Mouse (Mus musculus) intestine, embryonic 16.5 days (tissue): ENCODE results near the gene Rnase4. TPM values are rescaled to one million over a fixed set of nuclear protein-coding genes. Genes with fewer than 3 reads are reported as not detected.

Experiments used
- ATAC-seq: fragments of 200-750 bp; cut with Nextera tagmentation; 2 replicates; pipeline ENCODE4 v1.8.0; 2017; ENCODE audit warnings: moderate TSS enrichment, moderate library complexity
- H3K27ac ChIP-seq: fragments of 300-500 bp; sonication (generic); 2 replicates; pipeline ENCODE4 v1.5.1; 2014; ENCODE audit warnings: mild to moderate bottlenecking, low read length
- H3K27me3 ChIP-seq: fragments of 300-500 bp; sonication (generic); replicated peaks from 2 replicates; pipeline ENCODE4 v1.6.1; 2014; ENCODE audit warnings: low read length, control low read depth, mixed read lengths; ENCODE audit not compliant: control insufficient read depth, insufficient read depth
- H3K36me3 ChIP-seq: fragments of 300-500 bp; sonication (generic); 2 replicates; pipeline ENCODE4 v1.6.1; 2014; ENCODE audit warnings: low read length, control low read depth; ENCODE audit not compliant: control insufficient read depth, insufficient read depth
- H3K4me1 ChIP-seq: fragments of 300-500 bp; sonication (generic); 2 replicates; pipeline ENCODE4 v1.6.1; 2014; ENCODE audit warnings: low read length, control low read depth, mixed read lengths; ENCODE audit not compliant: control insufficient read depth, insufficient read depth
- H3K4me2 ChIP-seq: fragments of 300-500 bp; sonication (generic); 2 replicates; pipeline ENCODE4 v1.6.1; 2014; ENCODE audit warnings: low read depth, low read length, control low read depth
- H3K4me3 ChIP-seq: fragments of 300-500 bp; sonication (generic); 2 replicates; pipeline ENCODE4 v1.5.1; 2014; ENCODE audit warnings: mild to moderate bottlenecking, low read length
- H3K9ac ChIP-seq: fragments of 300-500 bp; sonication (generic); 2 replicates; pipeline ENCODE4 v1.6.1; 2014; ENCODE audit warnings: low read depth, low read length
- H3K9me3 ChIP-seq: fragments of 300-500 bp; sonication (generic); 2 replicates; pipeline ENCODE4 v1.6.1; 2016; ENCODE audit warnings: low read length, control low read depth; ENCODE audit not compliant: control insufficient read depth
- WGBS: fragments of 180-500 bp; shearing (Covaris S2); extraction: QIAGEN DNeasy Blood & Tissue Kit; methylation state at CpG from one replicate; pipeline ENCODE4 v1.1.7; 2014; 5-methylcytosine and 5-hydroxymethylcytosine counted together
- polyA plus RNA-seq: library from polyadenylated mRNA; unstranded; fragments of >200 nt; fragmentation: Nextera tagmentation; extraction: Ambion mirVana; gene quantifications from 2 replicates; pipeline ENCODE4 v1.2.1, GENCODE M21; 2015

Gene Rnase4
- polyA plus RNA-seq, 1 experiment from 2014 or later: 288 TPM

- ATAC-seq: no peak
- 59% methylated on average over 3 of the region's 3 CpGs for WGBS
- H3K36me3 ChIP-seq: no peaks in the 10 kb centered on the region
Measured at GRCm38 (mm10) chr14:51111966-51112365, 21.1 kb downstream of the Rnase4 start.

GRCm38 (mm10) chr14:51113476-51113875 is 22.6 kb downstream of the Rnase4 start:
- no peak overlapping the region for H3K9ac ChIP-seq
- H3K4me2 ChIP-seq: no peak overlapping the region
- no peaks in the 10 kb centered on the region for H3K27me3 ChIP-seq
- H3K36me3 ChIP-seq: no peaks in the 10 kb centered on the region
- H3K4me1 ChIP-seq: no peaks in the 10 kb centered on the region
- H3K9me3 ChIP-seq: no peaks in the 10 kb centered on the region
- H3K27ac ChIP-seq: no peak overlapping the region
- H3K4me3 ChIP-seq: no peak overlapping the region
- 47% methylated on average over 9 of the region's 9 CpGs for WGBS
- no peak for ATAC-seq

More at GRCm38 (mm10) chr14:51111966-51112365, 21.1 kb downstream of the Rnase4 start:
- Histone ChIP-seq H3K27ac (no peak overlapping the region), H3K4me2 (no peak overlapping the region), H3K9me3 (no peaks in the 10 kb centered on the region), H3K4me3 (no peak overlapping the region), H3K4me1 (no peaks in the 10 kb centered on the region), H3K27me3 (no peaks in the 10 kb centered on the region), H3K9ac (no peak overlapping the region)

GRCm38 (mm10) chr14:51113916-51114560 is 23.2 kb downstream of the Rnase4 start, which contains the start of gene Eddm3b:
Eddm3b (plus strand) TSS chr14:51114426.
- Histone ChIP-seq H3K9ac (no peak within 1 kb of the TSS), H3K27ac (no peak within 1 kb of the TSS), H3K9me3 (no peaks in the 10 kb centered on the region), H3K27me3 (no peaks in the 10 kb centered on the region), H3K4me1 (no peaks in the 10 kb centered on the region), H3K4me2 (no peak within 1 kb of the TSS), H3K4me3 (no peak within 1 kb of the TSS), H3K36me3 (no peaks in the 10 kb centered on the region)
- 58% methylated on average over 12 of the region's 12 CpGs for WGBS
- no peak for ATAC-seq

- Histone ChIP-seq H3K27ac (no peak overlapping the region), H3K4me3 (no peak overlapping the region), H3K4me2 (no peak overlapping the region), H3K36me3 (no peaks in the 10 kb centered on the region), H3K9ac (no peak overlapping the region), H3K4me1 (no peaks in the 10 kb centered on the region), H3K9me3 (no peaks in the 10 kb centered on the region), H3K27me3 (no peaks in the 10 kb centered on the region)
- 87% methylated on average over 6 of the region's 6 CpGs for WGBS
- ATAC-seq: no peak
Measured at GRCm38 (mm10) chr14:51125684-51126083, 34.8 kb downstream of the Rnase4 start.

- no peaks in the 10 kb centered on the region for H3K36me3 ChIP-seq
- no peaks in the 10 kb centered on the region for H3K27me3 ChIP-seq
- 51% methylated on average over 2 of the region's 2 CpGs for WGBS
- no peak overlapping the region for H3K9ac ChIP-seq
- H3K4me3 ChIP-seq: no peak overlapping the region
- H3K9me3 ChIP-seq: no peaks in the 10 kb centered on the region
- peak; percentile 76 for ATAC-seq
- H3K27ac ChIP-seq: no peak overlapping the region
- no peaks in the 10 kb centered on the region for H3K4me1 ChIP-seq
- H3K4me2 ChIP-seq: no peak overlapping the region
Measured at GRCm38 (mm10) chr14:51127648-51128258, 36.9 kb downstream of the Rnase4 start.

- no peaks in the 10 kb centered on the region for H3K4me1 ChIP-seq
- no peaks in the 10 kb centered on the region for H3K36me3 ChIP-seq
- no peak overlapping the region for H3K27ac ChIP-seq
- ATAC-seq: no peak
- no peak overlapping the region for H3K4me3 ChIP-seq
- no peak overlapping the region for H3K4me2 ChIP-seq
- no peak overlapping the region for H3K9ac ChIP-seq
- no peaks in the 10 kb centered on the region for H3K9me3 ChIP-seq
- no peaks in the 10 kb centered on the region for H3K27me3 ChIP-seq
- 72% methylated on average over 9 of the region's 9 CpGs for WGBS
Measured at GRCm38 (mm10) chr14:51128775-51129623, 38.1 kb downstream of the Rnase4 start.

GRCm38 (mm10) chr14:51129624-51129975 is 38.7 kb downstream of the Rnase4 start:
- Histone ChIP-seq H3K9me3 (no peaks in the 10 kb centered on the region), H3K9ac (no peak overlapping the region), H3K27me3 (no peaks in the 10 kb centered on the region), H3K27ac (no peak overlapping the region), H3K4me2 (no peak overlapping the region), H3K4me1 (no peaks in the 10 kb centered on the region), H3K4me3 (no peak overlapping the region), H3K36me3 (no peaks in the 10 kb centered on the region)
- WGBS: 85% methylated on average over 4 of the region's 4 CpGs
- no peak for ATAC-seq

- Histone ChIP-seq H3K9ac (no peak overlapping the region), H3K9me3 (no peaks in the 10 kb centered on the region), H3K4me2 (no peak overlapping the region), H3K27me3 (no peaks in the 10 kb centered on the region), H3K27ac (no peak overlapping the region), H3K36me3 (no peaks in the 10 kb centered on the region), H3K4me1 (no peaks in the 10 kb centered on the region), H3K4me3 (no peak overlapping the region)
- 74% methylated on average over 9 of the region's 9 CpGs for whole genome bisulfite sequencing
- ATAC-seq: peak; percentile 70
Measured at GRCm38 (mm10) chr14:51130315-51130940, 39.6 kb downstream of the Rnase4 start.
